17 mouse cellular contexts compared by ENCODE assay signal in genomic region chr12:86770927-86771326, GRCm38 (mm10). TPM values are rescaled to one million over a fixed set of nuclear protein-coding genes. Genes with fewer than 3 reads are reported as not detected.
DNase-seq lines count a peak whose midpoint lies in the region; ATAC-seq and TF ChIP-seq lines count a peak whose summit lies in the region.
"Had no signal": no experiment of that assay in that cellular context is flagged by ENCODE, and none has a peak within 500 bp of the region (broad histone marks: within the 10 kb centered on the region; RNA-seq: fewer than 3 reads in every experiment).

No protein-coding gene starts in this region.

- ATAC-seq in hindbrain, embryonic 15.5 days (ENCODE audit: low FRiP score, low read depth): no peak
- no peak for ATAC-seq in hindbrain, embryonic 11.5 days (ENCODE audit: low FRiP score)
- ATAC-seq in hindbrain, embryonic 16.5 days: no peak
- no peak for ATAC-seq in intestine, embryonic 16.5 days
- ATAC-seq in liver, embryonic 11.5 days (replicated peaks; ENCODE audit: low FRiP score): no peak

- H3K4me3 ChIP-seq in hindbrain, embryonic 15.5 days: no peak overlapping the region
- no peak overlapping the region for H3K4me3 ChIP-seq in hindbrain, embryonic 11.5 days (ENCODE audit: low read depth, low read length)
- H3K4me3 ChIP-seq in E14TG2a.4 (replicated peaks; ENCODE audit: low read length): peak overlapping the region; percentile 43; the same call in 1 of the 2 replicates
- H3K4me3 ChIP-seq in ES-E14 (ENCODE audit: insufficient read depth in 1 of 2, low read depth in 1 of 2, low read length in 2 of 2, poor library complexity in 1 of 2, severe bottlenecking in 1 of 2): peak overlapping the region in 1 of 2 experiments; percentile 28; a peak in 1 of 4 replicates
- H3K4me3 ChIP-seq in hindbrain, embryonic 16.5 days (ENCODE audit: low read length): no peak overlapping the region
- no peak overlapping the region for H3K4me3 ChIP-seq in intestine, embryonic 16.5 days (ENCODE audit: low read length)
- H3K4me3 ChIP-seq in liver, embryonic 11.5 days (ENCODE audit: low read depth, low read length): no peak overlapping the region
- H3K4me3 ChIP-seq: neural tube, embryonic 12.5 days had no signal

- 0 out of 2 replicates have a peak overlapping the region, but pooled peaks have one; percentile 17 for H3K27ac ChIP-seq in hindbrain, embryonic 15.5 days (replicated peaks)
- no peak overlapping the region for H3K27ac ChIP-seq in hindbrain, embryonic 11.5 days (ENCODE audit: low read depth, low read length)
- H3K27ac ChIP-seq in ES-E14 (ENCODE audit: insufficient read depth, low read depth, low read length, poor library complexity, severe bottlenecking): peak overlapping the region; percentile 65; the same call in 1 of the 2 replicates
- peak overlapping the region; percentile 63 for H3K27ac ChIP-seq in hindbrain, embryonic 16.5 days (ENCODE audit: low read depth, low read length)
- no peak overlapping the region for H3K27ac ChIP-seq in intestine, embryonic 16.5 days (ENCODE audit: low read length)
- H3K27ac ChIP-seq in liver, embryonic 11.5 days (ENCODE audit: low read depth, low read length): no peak overlapping the region
- H3K27ac ChIP-seq: neural tube, embryonic 12.5 days had no signal

- WGBS in hindbrain, embryonic 15.5 days: 7% methylated on average over 3 of the region's 3 CpGs
- WGBS in hindbrain, embryonic 11.5 days: 11% methylated on average over 3 of the region's 3 CpGs
- WGBS in hindbrain, embryonic 16.5 days: 12% methylated on average over 3 of the region's 3 CpGs
- 30% methylated on average over 3 of the region's 3 CpGs for WGBS in intestine, embryonic 16.5 days
- WGBS in liver, embryonic 11.5 days: 42% methylated on average over 3 of the region's 3 CpGs

- no peak for TF ChIP-seq CTCF in E14TG2a.4 (conservative IDR thresholded peaks at IDR 0.05; ENCODE audit: low read length)

- peaks cover 26% of the 10 kb centered on the region for H3K4me1 ChIP-seq in hindbrain, embryonic 15.5 days (replicated peaks)
- no peaks in the 10 kb centered on the region; the same call in 1 of the 2 replicates for H3K4me1 ChIP-seq in hindbrain, embryonic 11.5 days (replicated peaks; ENCODE audit: control insufficient read depth, insufficient read depth, low read length)
- H3K4me1 ChIP-seq in E14TG2a.4 (replicated peaks; ENCODE audit: low read depth, low read length) (peaks cover 64% of the 10 kb centered on the region), ES-E14 (ENCODE audit: control insufficient read depth in 2 of 2, insufficient read depth in 2 of 2, low read length in 2 of 2, poor library complexity in 1 of 2) (peaks cover 10 to 20% of the 10 kb centered on the region in 2 experiments; a peak in 3 of 4 replicates)
- peaks cover 16% of the 10 kb centered on the region for H3K4me1 ChIP-seq in hindbrain, embryonic 16.5 days (ENCODE audit: control insufficient read depth, insufficient read depth, low read depth, low read length)
- peaks cover 8% of the 10 kb centered on the region; the same call in 1 of the 2 replicates for H3K4me1 ChIP-seq in intestine, embryonic 16.5 days (ENCODE audit: control insufficient read depth, insufficient read depth, low read length)
- H3K4me1 ChIP-seq in liver, embryonic 11.5 days (replicated peaks; ENCODE audit: control insufficient read depth, insufficient read depth, low read length): no peaks in the 10 kb centered on the region

- no peak for DNase-seq in hindbrain, embryonic 11.5 days (ENCODE audit: low spot score)
- DNase-seq in ES-E14 (ENCODE audit: low read depth, low spot score): no peak
- DNase-seq in liver, embryonic 11.5 days (ENCODE audit: low spot score): no peak
- no peak for DNase-seq in adrenal gland, postnatal 4 days (ENCODE audit: low spot score in 2 of 2)

- H3K4me2 ChIP-seq in hindbrain, embryonic 15.5 days: no peak overlapping the region
- no peak overlapping the region for H3K4me2 ChIP-seq in hindbrain, embryonic 11.5 days (replicated peaks; ENCODE audit: low read depth, low read length)
- H3K4me2 ChIP-seq in hindbrain, embryonic 16.5 days (ENCODE audit: low read length): no peak overlapping the region
- H3K4me2 ChIP-seq in intestine, embryonic 16.5 days (ENCODE audit: low read depth, low read length): no peak overlapping the region
- H3K4me2 ChIP-seq in liver, embryonic 11.5 days: no peak overlapping the region
- H3K4me2 ChIP-seq: neural tube, embryonic 12.5 days had no signal

- no peaks in the 10 kb centered on the region for H3K27me3 ChIP-seq in hindbrain, embryonic 15.5 days
- H3K27me3 ChIP-seq in hindbrain, embryonic 11.5 days (ENCODE audit: control insufficient read depth, insufficient read depth, low read length): peaks cover 2% of the 10 kb centered on the region; the same call in 1 of the 2 replicates
- H3K27me3 ChIP-seq in E14TG2a.4 (ENCODE audit: insufficient read depth, low read length): no peaks in the 10 kb centered on the region
- no peaks in the 10 kb centered on the region for H3K27me3 ChIP-seq in hindbrain, embryonic 16.5 days (replicated peaks; ENCODE audit: control insufficient read depth, insufficient read depth, low read length)
- H3K27me3 ChIP-seq in intestine, embryonic 16.5 days (replicated peaks; ENCODE audit: control insufficient read depth, insufficient read depth, low read length): no peaks in the 10 kb centered on the region
- H3K27me3 ChIP-seq in liver, embryonic 11.5 days (replicated peaks; ENCODE audit: control insufficient read depth, insufficient read depth, low read length): no peaks in the 10 kb centered on the region

- H3K9me3 ChIP-seq in hindbrain, embryonic 15.5 days: no peaks in the 10 kb centered on the region
- H3K9me3 ChIP-seq in hindbrain, embryonic 11.5 days (ENCODE audit: control insufficient read depth, low read length): no peaks in the 10 kb centered on the region
- H3K9me3 ChIP-seq in E14TG2a.4 (ENCODE audit: low read length): peaks cover 7% of the 10 kb centered on the region
- H3K9me3 ChIP-seq in ES-E14 (ENCODE audit: control insufficient read depth, insufficient read depth, low read depth, low read length): no peaks in the 10 kb centered on the region
- H3K9me3 ChIP-seq in hindbrain, embryonic 16.5 days (ENCODE audit: control insufficient read depth, low read length): no peaks in the 10 kb centered on the region
- H3K9me3 ChIP-seq in intestine, embryonic 16.5 days (ENCODE audit: control insufficient read depth, low read length): no peaks in the 10 kb centered on the region
- H3K9me3 ChIP-seq in liver, embryonic 11.5 days (ENCODE audit: control insufficient read depth, low read length): no peaks in the 10 kb centered on the region
- H3K9me3 ChIP-seq: neural tube, embryonic 12.5 days had no signal

- no peak overlapping the region for H3K9ac ChIP-seq in hindbrain, embryonic 15.5 days
- H3K9ac ChIP-seq in hindbrain, embryonic 11.5 days (ENCODE audit: low read depth, low read length): no peak overlapping the region
- H3K9ac ChIP-seq in ES-E14 (ENCODE audit: insufficient read depth, low read depth, low read length, poor library complexity, severe bottlenecking): no peak overlapping the region
- H3K9ac ChIP-seq in hindbrain, embryonic 16.5 days (ENCODE audit: low read depth, low read length): no peak overlapping the region
- no peak overlapping the region for H3K9ac ChIP-seq in intestine, embryonic 16.5 days (ENCODE audit: low read depth, low read length)
- H3K9ac ChIP-seq in liver, embryonic 11.5 days (ENCODE audit: low read depth, low read length): no peak overlapping the region
- H3K9ac ChIP-seq: neural tube, embryonic 12.5 days had no signal

- H3K36me3 ChIP-seq in hindbrain, embryonic 15.5 days: no peaks in the 10 kb centered on the region
- H3K36me3 ChIP-seq in hindbrain, embryonic 11.5 days (ENCODE audit: control insufficient read depth, insufficient read depth, low read length): no peaks in the 10 kb centered on the region
- H3K36me3 ChIP-seq in E14TG2a.4 (ENCODE audit: insufficient read depth, low read length) (no peaks in the 10 kb centered on the region), ES-E14 (ENCODE audit: control insufficient read depth, insufficient read depth, low read length, poor library complexity, severe bottlenecking) (no peaks in the 10 kb centered on the region)
- H3K36me3 ChIP-seq in hindbrain, embryonic 16.5 days (ENCODE audit: control insufficient read depth, insufficient read depth, low read length): no peaks in the 10 kb centered on the region
- no peaks in the 10 kb centered on the region for H3K36me3 ChIP-seq in intestine, embryonic 16.5 days (ENCODE audit: control insufficient read depth, insufficient read depth, low read length)
- no peaks in the 10 kb centered on the region for H3K36me3 ChIP-seq in liver, embryonic 11.5 days (ENCODE audit: control insufficient read depth, insufficient read depth, low read length)
- H3K36me3 ChIP-seq: neural tube, embryonic 12.5 days had no signal

- in situ Hi-C loops in ES-E14 (cut with MboI; ENCODE audit: low sequenced_read_pairs in 2 of 2, unreplicated experiment in 2 of 2): no loop called here

TF ChIP-seq in ES-E14, 5 proteins besides CTCF, POLR2A, EP300 and RAD21:
- TF ChIP-seq CHD2 (IDR thresholded peaks at IDR 0.05; ENCODE audit: low read depth, low read length): peak; percentile 42; the same call in 1 of the 2 replicates
- TF ChIP-seq HCFC1 (IDR thresholded peaks at IDR 0.05; ENCODE audit: borderline replicate concordance, insufficient read depth, low read length): no peak
- TF ChIP-seq MAFK (IDR thresholded peaks at IDR 0.05; ENCODE audit: insufficient read depth, low read depth, low read length): no peak
TF ChIP-seq in ES-E14: peak in this region for 1.

RNA-seq across cellular contexts. Expression of gene Lrrc74a, which starts 36.8 kb away (rescaled TPM):
- polyA plus RNA-seq in hindbrain, embryonic 15.5 days (2015; fragmentation: Nextera tagmentation; extraction: Ambion mirVana): not detected in 2 replicates
- polyA plus RNA-seq in hindbrain, embryonic 11.5 days (2014; fragmentation: Nextera tagmentation; extraction: Ambion mirVana): not detected in 2 replicates
- total RNA-seq in ES-E14 (2012; rRNA removed): not detected in 2 replicates
- polyA plus RNA-seq in hindbrain, embryonic 16.5 days (2015; fragmentation: Nextera tagmentation; extraction: Ambion mirVana): not detected in 2 replicates
- polyA plus RNA-seq in intestine, embryonic 16.5 days (2015; fragmentation: Nextera tagmentation; extraction: Ambion mirVana): not detected in 2 replicates
- not detected in 2 replicates for polyA plus RNA-seq in liver, embryonic 11.5 days (2014; fragmentation: Nextera tagmentation; extraction: Ambion mirVana)
- not detected for total RNA-seq in adrenal gland, postnatal 4 days (2021)
- total RNA-seq: CH12.LX; gastrocnemius, postnatal 4 days; heart, postnatal 14 days; layer of hippocampus, adult 8-10 months; left cerebral cortex, postnatal 36 days; megakaryocyte, adult 5-6 weeks had no signal
- polyA plus RNA-seq: kidney, embryonic 14.5 days; liver, embryonic 16.5 days; neural tube, embryonic 12.5 days had no signal

RNA-seq across cellular contexts. Expression of gene Angel1, which starts 44.7 kb away (rescaled TPM):
- 11.4 and 12.0 TPM in 2 replicates for polyA plus RNA-seq in hindbrain, embryonic 15.5 days (2015; fragmentation: Nextera tagmentation; extraction: Ambion mirVana)
- 8.4 and 11.6 TPM in 2 replicates for polyA plus RNA-seq in hindbrain, embryonic 11.5 days (2014; fragmentation: Nextera tagmentation; extraction: Ambion mirVana)
- 13.7 and 21.7 TPM in 2 replicates for total RNA-seq in ES-E14 (2012; rRNA removed)
- polyA plus RNA-seq in hindbrain, embryonic 16.5 days (2015; fragmentation: Nextera tagmentation; extraction: Ambion mirVana): 10.0 and 13.0 TPM in 2 replicates
- 4.8 and 5.3 TPM in 2 replicates for polyA plus RNA-seq in intestine, embryonic 16.5 days (2015; fragmentation: Nextera tagmentation; extraction: Ambion mirVana)
- polyA plus RNA-seq in liver, embryonic 11.5 days (2014; fragmentation: Nextera tagmentation; extraction: Ambion mirVana): 4.0 and 4.5 TPM in 2 replicates
- total RNA-seq in adrenal gland, postnatal 4 days (2021): 1 to 10 TPM; 4.4 to 4.6 TPM

Comparison
In these comparisons a context has a peak if more than half of its experiments do, and no peak if none do; other contexts are left out.
1. H3K27ac ChIP-seq: peak in hindbrain, embryonic 15.5 days (single experiment), ES-E14 (single experiment) and hindbrain, embryonic 16.5 days (single experiment); none in hindbrain, embryonic 11.5 days (single experiment), intestine, embryonic 16.5 days (single experiment) and liver, embryonic 11.5 days (single experiment).